Mouse (Mus musculus) limb, embryonic 11.5 days (tissue): ENCODE data around the gene Carns1. TPM values are rescaled to one million over a fixed set of nuclear protein-coding genes. Genes with fewer than 3 reads are reported as not detected.

Source experiments
- ATAC-seq: fragments of 200-750 bp; cut with Nextera tagmentation; 2 replicates; pipeline ENCODE4 v1.8.0; 2017; ENCODE audit warnings: low read depth; ENCODE audit not compliant: insufficient number of reproducible peaks, low FRiP score, low TSS enrichment
- DNase-seq: peaks from one replicate; pipeline ENCODE4 v3.0.0-alpha.2; 2015; ENCODE audit warnings: low spot score
- H3K27ac ChIP-seq: fragments of 300-500 bp; sonication (generic); replicated peaks from 2 replicates; pipeline ENCODE4 v1.5.1; 2014; ENCODE audit warnings: low read depth, mild to moderate bottlenecking, low read length
- H3K27me3 ChIP-seq: fragments of 300-500 bp; sonication (generic); 2 replicates; pipeline ENCODE4 v1.6.1; 2014; ENCODE audit warnings: mild to moderate bottlenecking, low read length, mixed read lengths; ENCODE audit not compliant: control insufficient read depth, insufficient read depth
- H3K36me3 ChIP-seq: fragments of 300-500 bp; sonication (generic); 2 replicates; pipeline ENCODE4 v1.6.1; 2014; ENCODE audit warnings: mild to moderate bottlenecking, low read length, moderate library complexity, mixed read lengths; ENCODE audit not compliant: control insufficient read depth, insufficient read depth
- H3K4me1 ChIP-seq: fragments of 300-500 bp; sonication (generic); 2 replicates; pipeline ENCODE4 v1.6.1; 2014; ENCODE audit warnings: low read length, mixed read lengths; ENCODE audit not compliant: control insufficient read depth, insufficient read depth
- H3K4me2 ChIP-seq: fragments of 300-500 bp; sonication (generic); 2 replicates; pipeline ENCODE4 v1.6.1; 2014; ENCODE audit warnings: low read depth, mild to moderate bottlenecking, moderate library complexity; ENCODE audit not compliant: severe bottlenecking
- H3K4me3 ChIP-seq: fragments of 300-500 bp; sonication (generic); 2 replicates; pipeline ENCODE4 v1.5.1; 2014; ENCODE audit warnings: low read depth, low read length
- H3K9ac ChIP-seq: fragments of 300-500 bp; sonication (generic); 2 replicates; pipeline ENCODE4 v1.6.1; 2014; ENCODE audit warnings: mild to moderate bottlenecking, low read length
- H3K9me3 ChIP-seq: fragments of 300-500 bp; sonication (generic); 2 replicates; pipeline ENCODE4 v1.6.1; 2016; ENCODE audit warnings: low read length; ENCODE audit not compliant: control insufficient read depth
- WGBS: fragments of 180-500 bp; shearing (Covaris S2); extraction: QIAGEN DNeasy Blood & Tissue Kit; methylation state at CpG from one replicate; pipeline ENCODE4 v1.1.7; 2014; 5-methylcytosine and 5-hydroxymethylcytosine counted together
- polyA plus RNA-seq: library from polyadenylated mRNA; unstranded; fragments of >200 nt; fragmentation: Nextera tagmentation; extraction: Ambion mirVana; gene quantifications from 2 replicates; pipeline ENCODE4 v1.2.1, GENCODE M21; 2014

The Carns1 gene
- polyA plus RNA-seq, 1 experiment from 2014 or later = 2.1 TPM

- peak; percentile 97 for DNase-seq
- peaks cover 4% of the 10 kb centered on the region for H3K4me1 ChIP-seq
- WGBS = 7% methylated on average over 42 of the region's 42 CpGs
- H3K27me3 ChIP-seq = no peaks in the 10 kb centered on the region
- H3K9me3 ChIP-seq = no peaks in the 10 kb centered on the region
- H3K36me3 ChIP-seq = peaks cover 8% of the 10 kb centered on the region; the same call in 1 of the 2 replicates
- H3K4me2 ChIP-seq = peak within 1 kb of the TSS; percentile 89
- peak within 1 kb of the TSS; percentile 76 for H3K4me3 ChIP-seq
- peak within 1 kb of the TSS; percentile 55 for H3K9ac ChIP-seq
- peak; percentile 75 for ATAC-seq
- no peak within 1 kb of the TSS for H3K27ac ChIP-seq
Measured at GRCm38 (mm10) chr19:4162646-4163542, 12.4 kb downstream of the Carns1 start, which contains the start of gene Rps6kb2. TSS of gene Rps6kb2 (minus strand) at chr19:4163354.

GRCm38 (mm10) chr19:4159049-4159448 is 16.2 kb downstream of the Carns1 start:
- peaks cover 18% of the 10 kb centered on the region; the same call in 1 of the 2 replicates for H3K36me3 ChIP-seq
- ATAC-seq = no peak
- WGBS = 92% methylated on average over 8 of the region's 8 CpGs

GRCm38 (mm10) chr19:4156771-4157170 is 18.5 kb downstream of the Carns1 start:
- Histone ChIP-seq H3K9ac (no peak overlapping the region), H3K36me3 (peaks cover 21% of the 10 kb centered on the region), H3K9me3 (no peaks in the 10 kb centered on the region), H3K27ac (no peak overlapping the region), H3K4me2 (no peak overlapping the region), H3K4me3 (no peak overlapping the region), H3K4me1 (no peaks in the 10 kb centered on the region), H3K27me3 (no peaks in the 10 kb centered on the region)
- DNase-seq (no peak), ATAC-seq (no peak)
- 88% methylated on average over 12 of the region's 12 CpGs for WGBS

More at GRCm38 (mm10) chr19:4159049-4159448, 16.2 kb downstream of the Carns1 start:
- no peak overlapping the region for H3K4me2 ChIP-seq
- H3K9ac ChIP-seq = no peak overlapping the region
- H3K27me3 ChIP-seq = no peaks in the 10 kb centered on the region
- DNase-seq = no peak
- H3K27ac ChIP-seq = no peak overlapping the region
- no peaks in the 10 kb centered on the region for H3K9me3 ChIP-seq
- H3K4me1 ChIP-seq = peaks cover 4% of the 10 kb centered on the region
- H3K4me3 ChIP-seq = no peak overlapping the region

- no peak overlapping the region for H3K4me3 ChIP-seq
- no peak overlapping the region for H3K9ac ChIP-seq
- H3K27ac ChIP-seq = no peak overlapping the region
Measured at GRCm38 (mm10) chr19:4156073-4156579, 19.2 kb downstream of the Carns1 start.

GRCm38 (mm10) chr19:4155223-4156072 is 19.8 kb downstream of the Carns1 start:
- Histone ChIP-seq H3K9ac (no peak overlapping the region), H3K9me3 (no peaks in the 10 kb centered on the region)

More at GRCm38 (mm10) chr19:4156073-4156579, 19.2 kb downstream of the Carns1 start:
- DNase-seq (no peak), ATAC-seq (no peak)
- Histone ChIP-seq H3K4me2 (no peak overlapping the region), H3K9me3 (no peaks in the 10 kb centered on the region), H3K36me3 (peaks cover 24% of the 10 kb centered on the region), H3K27me3 (no peaks in the 10 kb centered on the region), H3K4me1 (no peaks in the 10 kb centered on the region)
- 75% methylated on average over 20 of the region's 20 CpGs for WGBS

GRCm38 (mm10) chr19:4154437-4155222 is 20.6 kb downstream of the Carns1 start:
- Histone ChIP-seq H3K9me3 (no peaks in the 10 kb centered on the region), H3K27me3 (no peaks in the 10 kb centered on the region), H3K4me3 (no peak overlapping the region), H3K9ac (no peak overlapping the region), H3K4me2 (no peak overlapping the region), H3K36me3 (peaks cover 26% of the 10 kb centered on the region), H3K27ac (no peak overlapping the region), H3K4me1 (no peaks in the 10 kb centered on the region)
- ATAC-seq = no peak
- WGBS = 80% methylated on average over 13 of the region's 13 CpGs
- DNase-seq = no peak

More at GRCm38 (mm10) chr19:4155223-4156072, 19.8 kb downstream of the Carns1 start:
- no peaks in the 10 kb centered on the region for H3K4me1 ChIP-seq
- H3K27me3 ChIP-seq = no peaks in the 10 kb centered on the region
- DNase-seq (no peak), ATAC-seq (no peak)
- H3K27ac ChIP-seq = no peak overlapping the region
- no peak overlapping the region for H3K4me2 ChIP-seq
- peaks cover 26% of the 10 kb centered on the region for H3K36me3 ChIP-seq
- WGBS = 81% methylated on average over 6 of the region's 6 CpGs
- H3K4me3 ChIP-seq = no peak overlapping the region

GRCm38 (mm10) chr19:4153232-4153654 is 22.0 kb downstream of the Carns1 start, which contains the start of gene Ptprcap:
TSS of gene Ptprcap (plus strand) at chr19:4153604.
- peaks cover 23% of the 10 kb centered on the region for H3K36me3 ChIP-seq
- H3K4me1 ChIP-seq = peaks cover 8% of the 10 kb centered on the region
- H3K9me3 ChIP-seq = no peaks in the 10 kb centered on the region
- ATAC-seq (no peak), DNase-seq (no peak)
- H3K4me2 ChIP-seq = no peak within 1 kb of the TSS
- H3K9ac ChIP-seq = no peak within 1 kb of the TSS
- WGBS = 76% methylated on average over 11 of the region's 11 CpGs
- no peaks in the 10 kb centered on the region for H3K27me3 ChIP-seq
- no peak within 1 kb of the TSS for H3K27ac ChIP-seq
- H3K4me3 ChIP-seq = no peak within 1 kb of the TSS
